Mouse (Mus musculus) gastrocnemius, adult 2 months (tissue): ENCODE results near the gene Creb5. TPM values are rescaled to one million over a fixed set of nuclear protein-coding genes. Genes with fewer than 3 reads are reported as not detected.

Experiments
- DNase-seq: peaks from one replicate; pipeline ENCODE4 v3.0.0; 2022
- H3K27ac ChIP-seq: fragments of 200-600 bp; 2 replicates; pipeline ENCODE4 v1.8.1; 2022; ENCODE audit warnings: mild to moderate bottlenecking
- H3K4me3 ChIP-seq: fragments of 200-600 bp; 2 replicates; pipeline ENCODE4 v1.8.1; 2022; ENCODE audit warnings: mild to moderate bottlenecking, moderate library complexity
- CTCF ChIP-seq: fragments of 200-600 bp; IDR thresholded peaks from 2 replicates; pipeline ENCODE4 v1.8.1; 2022; ENCODE audit warnings: antibody characterized with exemption, mild to moderate bottlenecking, moderate library complexity
- intact Hi-C: fragments of 180-260 bp; cut with DNase I; formaldehyde crosslinking; loops from one replicate; pipeline ENCODE4 v1.15.1; 2025
- total RNA-seq, 2 experiments: library from RNA; stranded (reverse); gene quantifications; 2 replicates each; pipeline ENCODE4 v1.2.3; 2021

Creb5 gene
- total RNA-seq, 2 experiments from 2014 or later, result 4.5 to 6.1 TPM

DNA sequence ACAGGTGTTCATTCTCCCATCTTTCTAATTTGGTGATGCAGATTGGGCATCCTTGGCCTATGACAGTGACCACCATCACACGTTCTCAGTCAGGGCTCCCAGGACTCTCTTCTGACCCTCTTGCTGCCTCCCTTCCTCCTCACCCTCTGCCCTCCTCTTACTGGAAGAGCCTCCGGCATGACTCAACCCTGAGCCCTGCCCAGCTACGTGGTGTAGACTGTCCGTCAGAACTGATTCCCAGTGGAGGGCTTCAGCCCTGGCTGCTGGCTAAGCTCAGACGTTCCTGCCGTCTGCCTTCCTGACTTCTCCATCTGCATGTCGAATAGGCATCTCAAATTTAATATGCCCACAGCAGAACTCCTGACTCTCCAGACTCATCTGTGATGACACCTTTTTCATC lies 275.5 kb downstream of the Creb5 start:
- Histone ChIP-seq H3K4me3 (no peak overlapping the region), H3K27ac (no peak overlapping the region)
- DNase-seq, result no peak
- intact Hi-C loops, result no loop called here
- TF ChIP-seq CTCF, result no peak

DNA sequence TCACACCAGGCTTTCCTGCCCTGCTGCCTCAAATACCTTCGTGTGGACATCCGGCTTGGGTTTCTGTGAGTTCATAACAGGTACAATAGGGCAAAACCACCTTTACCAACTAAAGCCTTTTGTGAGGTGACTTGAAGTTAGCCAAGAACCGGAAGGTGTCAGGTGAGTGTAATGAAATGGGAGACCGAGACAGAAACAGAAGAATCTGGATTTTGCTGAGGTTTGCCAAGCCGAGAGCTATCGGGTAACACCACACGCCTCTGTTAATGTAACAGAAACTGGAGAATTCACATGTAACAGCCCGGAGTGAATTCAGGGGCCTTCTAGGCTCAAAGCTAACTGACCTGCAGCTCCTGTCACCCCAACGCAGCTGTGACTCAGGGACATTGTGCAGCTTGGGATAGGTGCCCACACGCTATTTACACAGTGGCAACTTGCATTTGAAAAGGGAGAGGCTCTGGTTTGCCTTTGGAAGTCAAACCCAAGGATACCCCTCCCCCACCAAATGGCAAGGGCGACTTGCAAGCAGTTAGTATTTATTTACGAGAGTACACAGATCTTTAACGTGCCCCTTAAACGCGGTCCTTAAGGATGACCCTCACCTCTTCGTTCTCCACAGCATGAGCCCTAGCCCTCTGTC lies 276.6 kb downstream of the Creb5 start:
- intact Hi-C loops, result no loop called here
- no peak for DNase-seq
- no peak for TF ChIP-seq CTCF
- Histone ChIP-seq H3K27ac (no peak overlapping the region), H3K4me3 (no peak overlapping the region)

DNA sequence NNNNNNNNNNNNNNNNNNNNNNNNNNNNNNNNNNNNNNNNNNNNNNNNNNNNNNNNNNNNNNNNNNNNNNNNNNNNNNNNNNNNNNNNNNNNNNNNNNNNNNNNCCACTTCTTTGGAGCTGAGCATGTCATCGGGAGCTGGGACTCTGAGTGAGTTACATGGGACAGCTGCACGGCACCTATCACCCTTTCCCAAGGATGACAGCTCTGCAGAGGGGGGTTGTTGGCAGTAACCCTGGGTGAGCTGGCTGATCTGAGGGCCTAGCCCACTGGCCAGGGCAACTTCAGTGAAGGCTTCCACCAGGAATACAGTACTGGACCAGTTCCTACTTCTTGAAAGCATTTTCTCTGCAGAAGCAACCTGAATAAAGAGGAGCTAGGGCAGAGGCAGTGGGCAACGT lies 282.4 kb downstream of the Creb5 start:
- TF ChIP-seq CTCF, result no peak
- no peak overlapping the region for H3K4me3 ChIP-seq
- DNase-seq, result no peak
- intact Hi-C loops, result no loop called here
- no peak overlapping the region for H3K27ac ChIP-seq

DNA sequence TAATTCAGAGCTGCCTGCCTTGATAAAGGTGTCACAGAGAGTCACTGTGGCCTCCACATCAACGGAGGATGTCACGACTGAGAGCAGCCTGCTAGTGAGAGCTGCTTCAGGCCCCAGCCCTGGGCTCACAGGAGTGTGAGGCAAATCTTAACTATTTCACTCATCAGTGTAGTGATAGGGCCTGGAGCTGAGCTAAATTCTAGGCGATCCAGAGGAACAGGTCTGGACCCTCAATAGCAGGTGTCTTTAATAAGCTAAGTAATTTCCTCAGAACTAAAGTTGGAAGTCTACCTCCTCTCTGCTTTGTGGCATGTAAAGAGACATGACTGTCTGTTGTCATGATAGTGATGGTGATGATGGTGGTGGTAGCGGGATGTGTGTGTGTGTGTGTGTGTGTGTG lies 283.8 kb downstream of the Creb5 start:
- intact Hi-C loops, result no loop called here
- no peak overlapping the region for H3K4me3 ChIP-seq
- H3K27ac ChIP-seq, result no peak overlapping the region
- DNase-seq, result no peak
- TF ChIP-seq CTCF, result no peak

DNA sequence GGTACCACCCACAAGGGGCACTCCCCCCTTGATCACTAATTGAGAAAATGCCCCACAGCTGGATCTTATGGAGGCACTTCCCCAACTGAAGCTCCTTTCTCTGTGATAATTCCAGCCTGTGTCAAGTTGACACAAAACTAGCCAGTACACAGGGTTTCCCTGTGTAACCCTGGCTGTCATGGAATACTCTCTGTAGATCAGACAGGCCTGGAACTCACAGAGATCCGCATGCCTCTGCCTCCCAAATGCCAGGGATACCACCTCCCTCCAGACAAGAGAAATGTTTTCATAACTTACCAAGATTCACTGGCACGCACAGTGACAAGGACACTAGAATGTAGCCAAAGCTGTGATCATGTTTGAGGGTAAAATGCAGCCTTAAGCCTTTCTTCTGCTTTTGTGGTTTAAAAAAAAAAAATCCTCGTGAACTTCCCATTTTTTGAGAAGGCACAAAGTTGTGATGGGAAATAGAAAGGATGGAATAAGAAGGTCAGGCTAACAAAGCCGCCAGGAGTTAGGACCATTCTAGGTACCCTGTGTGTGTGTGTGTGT lies 284.6 kb downstream of the Creb5 start:
- Histone ChIP-seq H3K27ac (no peak overlapping the region), H3K4me3 (no peak overlapping the region)
- no peak for TF ChIP-seq CTCF
- DNase-seq, result no peak
- intact Hi-C loops, result no loop called here

DNA sequence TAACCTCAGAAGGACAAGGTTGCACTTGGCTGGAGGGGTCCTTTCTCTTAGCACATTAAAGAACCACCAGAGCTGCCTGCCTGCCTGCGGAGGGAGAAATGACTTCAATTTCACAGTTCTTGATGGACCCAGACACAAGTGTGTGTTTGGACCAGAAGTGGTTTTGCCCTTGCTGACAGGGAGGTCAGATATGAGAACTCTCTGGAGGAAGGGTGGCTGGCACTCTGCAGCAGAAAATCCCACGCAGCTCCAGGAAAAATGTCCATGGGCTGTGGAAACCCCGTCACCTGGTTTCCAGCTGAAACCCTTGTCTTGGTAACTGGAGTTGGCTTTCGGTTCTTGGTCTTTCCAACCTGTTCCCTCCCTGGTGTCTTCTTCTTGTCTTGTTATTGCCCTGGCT lies 285.4 kb downstream of the Creb5 start:
- intact Hi-C loops, result no loop called here
- Histone ChIP-seq H3K27ac (peak overlapping the region; percentile 74), H3K4me3 (peak overlapping the region; percentile 75)
- no peak for TF ChIP-seq CTCF
- DNase-seq, result peak; percentile 40

DNA sequence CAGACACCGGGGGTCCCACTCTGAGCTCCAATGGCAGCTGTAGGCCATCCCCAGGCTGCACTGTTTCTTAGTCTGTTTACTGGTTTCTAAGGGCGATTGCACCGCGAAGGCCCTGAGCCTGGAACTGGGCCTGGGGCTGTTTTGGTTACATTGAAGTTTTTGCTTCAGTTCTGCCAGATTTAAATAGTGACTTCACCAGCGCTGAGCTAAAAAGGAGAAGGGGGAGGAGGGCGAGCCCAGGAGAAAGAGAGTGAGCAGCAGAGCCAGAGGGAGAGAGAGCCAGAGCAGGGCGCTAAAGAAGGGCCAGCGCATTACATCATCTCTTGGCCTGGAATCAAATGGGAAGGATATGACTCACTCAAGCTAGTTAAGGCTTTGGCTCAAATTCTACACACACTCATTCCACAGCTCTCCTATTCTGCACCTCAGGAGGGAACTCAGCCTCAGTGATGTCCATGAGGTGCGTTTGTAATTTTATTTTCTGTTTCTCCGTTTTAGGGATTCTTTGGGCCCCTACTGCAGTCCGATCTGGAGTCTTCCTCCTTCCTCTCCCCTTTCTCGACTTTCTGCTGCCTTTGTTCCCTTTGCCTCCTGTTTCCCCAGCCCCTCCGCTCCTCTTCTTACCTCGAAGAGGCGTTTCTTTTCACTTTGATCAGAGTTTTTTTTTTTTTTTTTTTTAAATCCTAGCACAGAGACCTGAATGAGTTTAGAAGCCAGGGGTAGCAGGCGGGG lies 286.1 kb downstream of the Creb5 start:
- peak overlapping the region; percentile 86 for H3K27ac ChIP-seq
- peak; percentile 89 for DNase-seq
- intact Hi-C loops, result no loop called here
- H3K4me3 ChIP-seq, result peak overlapping the region; percentile 75
- TF ChIP-seq CTCF, result no peak

DNA sequence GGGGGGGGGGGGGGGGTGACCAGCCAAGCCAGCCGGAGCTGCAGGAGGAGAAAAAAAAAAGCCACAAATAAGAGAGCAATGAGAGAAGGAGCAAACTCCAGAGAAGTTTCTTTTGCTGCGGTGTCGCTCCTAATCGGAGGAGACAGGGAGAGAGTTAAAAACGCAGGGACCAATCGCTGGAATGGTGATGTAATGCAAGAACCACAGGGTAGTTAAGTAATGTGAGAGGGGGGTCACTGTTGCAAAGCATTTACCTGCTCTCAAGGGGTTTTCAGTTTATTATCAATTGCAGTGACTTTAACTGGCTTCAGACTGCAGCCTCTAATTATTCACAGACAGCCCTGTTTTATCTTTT lies 286.6 kb downstream of the Creb5 start:
- intact Hi-C loops, result no loop called here

DNA sequence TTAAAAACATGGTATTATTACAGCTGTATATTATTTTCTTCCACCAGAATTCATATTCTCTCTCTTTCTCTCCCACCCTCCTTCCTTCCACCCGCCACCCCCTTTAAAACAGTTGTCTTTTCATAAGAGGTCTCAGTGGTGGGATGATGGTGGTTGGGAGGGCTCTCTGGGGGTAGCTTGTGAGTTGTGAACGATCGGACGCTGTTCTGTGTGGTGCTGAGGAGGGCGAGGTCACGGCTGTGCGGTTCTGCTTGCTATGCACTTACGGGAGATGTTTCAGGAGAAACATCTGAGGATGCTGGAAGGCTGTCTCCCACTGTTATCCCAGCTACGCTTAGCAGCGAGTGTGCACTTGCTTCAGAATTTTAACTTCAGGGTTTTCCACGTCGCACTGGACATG lies 287.0 kb downstream of the Creb5 start:
- Histone ChIP-seq H3K27ac (peak overlapping the region; percentile 86), H3K4me3 (peak overlapping the region; percentile 75)
- no peak for DNase-seq
- intact Hi-C loops, result no loop called here
- TF ChIP-seq CTCF, result no peak

More for the DNA sequence above, 286.6 kb downstream of the Creb5 start:
- TF ChIP-seq CTCF, result no peak
- Histone ChIP-seq H3K27ac (peak overlapping the region; percentile 86), H3K4me3 (peak overlapping the region; percentile 75)
- no peak for DNase-seq

DNA sequence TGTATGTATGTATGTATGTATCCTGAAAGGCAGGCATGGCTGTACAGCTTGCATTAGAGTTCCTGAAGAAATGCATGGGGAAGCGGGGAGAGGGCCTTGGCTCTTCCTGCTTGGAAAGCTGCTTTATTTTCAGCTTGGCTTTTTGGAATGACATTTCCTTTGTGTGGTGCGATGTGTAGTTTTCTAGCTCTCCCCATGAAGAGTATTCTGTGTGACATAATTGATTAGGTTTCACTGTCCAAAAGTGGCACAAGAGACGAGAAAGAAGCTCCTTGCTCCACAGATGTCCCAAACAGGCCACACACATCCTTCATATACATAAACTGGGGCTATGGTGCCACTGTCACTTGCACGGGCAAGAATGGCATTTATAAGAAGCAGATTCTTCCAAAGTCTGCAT lies 288.1 kb downstream of the Creb5 start:
- no peak for DNase-seq
- intact Hi-C loops, result no loop called here
- Histone ChIP-seq H3K27ac (peak overlapping the region; percentile 86), H3K4me3 (peak overlapping the region; percentile 75)
- TF ChIP-seq CTCF, result no peak

DNA sequence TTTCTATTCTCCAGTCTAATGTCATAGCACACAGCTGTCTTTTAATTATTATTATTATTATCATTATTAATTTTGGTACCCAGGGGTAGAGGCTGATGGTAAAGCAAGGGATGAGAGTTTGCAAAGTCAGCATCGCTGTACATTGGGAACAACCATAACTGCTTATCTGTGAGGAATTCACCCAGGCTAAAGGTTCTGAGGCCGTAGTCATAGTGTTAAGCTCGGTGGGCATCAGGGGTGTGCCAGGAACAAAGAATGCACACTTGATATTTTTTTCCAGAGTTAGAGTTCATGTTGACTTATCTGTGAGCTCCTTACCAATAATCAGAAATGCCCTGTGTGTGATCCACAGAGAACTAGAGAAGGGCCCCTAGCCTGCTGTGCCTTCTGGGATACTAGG lies 288.8 kb downstream of the Creb5 start:
- DNase-seq, result no peak
- Histone ChIP-seq H3K27ac (0 out of 2 replicates have a peak overlapping the region, but pooled peaks have one; percentile 86), H3K4me3 (no peak overlapping the region; the same call in 1 of the 2 replicates)
- intact Hi-C loops, result no loop called here
- TF ChIP-seq CTCF, result no peak

DNA sequence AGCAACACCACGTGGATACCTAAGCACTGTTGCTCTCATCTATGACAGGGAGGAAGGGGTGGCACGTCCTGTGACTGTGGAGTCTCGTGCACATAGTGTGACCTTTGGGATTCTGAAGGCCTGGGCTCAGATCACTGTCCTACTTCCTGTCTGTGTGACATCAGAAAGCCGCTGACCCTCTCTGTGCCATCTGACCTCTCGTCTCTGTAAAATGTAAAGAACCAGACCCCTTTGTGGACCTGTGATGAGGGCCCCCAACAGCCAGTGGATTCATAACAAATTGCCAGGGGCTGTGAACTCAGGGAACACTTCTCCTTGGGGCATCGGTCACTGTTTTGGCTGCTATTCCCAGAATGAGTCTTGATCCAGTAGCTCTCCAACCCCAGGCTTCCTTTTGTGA lies 289.8 kb downstream of the Creb5 start:
- Histone ChIP-seq H3K4me3 (no peak overlapping the region), H3K27ac (peak overlapping the region; percentile 43)
- no peak for TF ChIP-seq CTCF
- intact Hi-C loops, result no loop called here
- DNase-seq, result no peak

DNA sequence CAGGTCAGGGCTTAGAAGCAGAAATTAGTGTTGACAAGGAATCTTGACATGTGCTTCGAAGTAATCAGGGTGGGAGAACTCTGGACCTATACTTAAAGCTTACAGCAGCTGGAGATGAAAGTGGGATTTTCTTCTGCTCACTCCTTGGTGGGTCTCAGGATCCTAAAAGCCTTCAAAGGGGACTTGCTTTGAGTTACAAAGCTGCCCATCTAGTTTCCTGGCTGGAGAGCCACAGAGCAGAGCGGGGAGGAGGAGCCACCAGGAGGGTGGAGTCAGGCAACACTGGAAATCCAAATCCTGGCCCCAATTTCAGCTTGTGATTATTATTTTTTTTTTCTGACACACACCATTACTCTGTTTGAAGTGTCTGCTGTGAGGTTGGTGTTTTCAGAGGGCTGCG lies 290.7 kb downstream of the Creb5 start:
- H3K4me3 ChIP-seq, result no peak overlapping the region
- intact Hi-C loops, result no loop called here
- TF ChIP-seq CTCF, result no peak
- peak; percentile 33 for DNase-seq
- peak overlapping the region; percentile 43; the same call in 1 of the 2 replicates for H3K27ac ChIP-seq

DNA sequence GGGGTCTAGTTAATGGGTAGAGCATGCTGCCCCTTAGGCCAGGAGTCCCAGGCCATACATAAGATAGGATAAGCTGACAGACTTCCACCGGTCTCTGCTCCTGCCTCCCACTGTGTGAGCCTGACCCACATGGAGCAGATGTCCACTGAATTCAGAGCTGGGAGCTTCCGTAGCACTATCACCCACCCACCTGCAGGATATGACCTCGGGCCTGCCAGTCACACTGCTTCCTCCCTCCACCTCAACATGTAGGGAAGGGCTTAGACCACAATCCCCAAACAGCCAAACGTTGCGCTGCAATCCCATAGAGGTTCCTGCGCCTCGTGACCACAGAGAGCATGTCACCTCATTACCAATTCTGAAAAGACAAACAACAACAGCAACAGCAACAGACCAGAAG lies 293.3 kb downstream of the Creb5 start:
- TF ChIP-seq CTCF, result no peak
- no peak overlapping the region for H3K4me3 ChIP-seq
- DNase-seq, result no peak
- H3K27ac ChIP-seq, result no peak overlapping the region
- intact Hi-C loops, result no loop called here
